Mouse (Mus musculus): ENCODE results near the gene Hhatl.
A peak's percentile ranks its signal among the peaks of the same experiment; 100 is the strongest.

The Hhatl gene

DNA sequence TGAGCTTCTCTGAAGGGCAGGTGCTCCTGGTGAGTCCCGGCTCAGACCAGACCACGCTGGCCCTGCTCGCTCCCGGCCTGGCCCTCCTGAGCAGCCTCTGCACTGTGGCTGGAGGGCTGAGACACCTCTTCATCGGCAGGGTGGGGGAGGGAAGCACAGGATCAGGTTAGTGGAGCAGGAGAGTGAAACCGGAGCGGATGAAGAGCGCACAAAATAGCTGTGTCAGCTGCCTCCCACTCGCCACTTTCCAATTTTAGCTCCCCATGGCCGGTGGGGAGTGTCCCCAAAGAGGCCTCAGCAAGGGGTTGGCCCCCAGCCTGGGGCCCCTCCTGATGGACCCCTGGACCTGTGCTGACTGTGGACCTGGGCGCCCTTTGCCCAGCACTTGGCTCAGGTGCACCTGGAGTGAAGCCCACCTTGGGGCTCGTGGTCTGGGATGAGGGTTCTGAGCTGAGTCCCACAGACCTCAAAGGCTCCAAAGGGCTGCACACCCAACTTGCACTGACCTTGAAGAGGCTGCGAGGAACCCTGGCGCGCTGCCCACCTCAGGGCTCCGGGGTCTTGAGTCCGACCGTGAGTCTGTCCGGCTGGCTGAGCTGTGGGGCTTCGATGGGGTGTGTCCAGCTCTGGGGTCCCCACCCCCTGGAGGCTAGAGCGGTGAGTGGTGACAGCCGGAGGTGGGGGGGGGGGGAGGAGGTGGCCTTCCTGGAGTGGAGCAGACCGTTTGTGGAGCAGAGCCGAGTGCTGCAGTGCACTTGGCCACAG lies at the start of gene Hhatl:
Hhatl (minus strand) TSS at position 751 of the 765 bp plus-strand sequence.
- DNase-seq, result peak; percentile 27

DNA sequence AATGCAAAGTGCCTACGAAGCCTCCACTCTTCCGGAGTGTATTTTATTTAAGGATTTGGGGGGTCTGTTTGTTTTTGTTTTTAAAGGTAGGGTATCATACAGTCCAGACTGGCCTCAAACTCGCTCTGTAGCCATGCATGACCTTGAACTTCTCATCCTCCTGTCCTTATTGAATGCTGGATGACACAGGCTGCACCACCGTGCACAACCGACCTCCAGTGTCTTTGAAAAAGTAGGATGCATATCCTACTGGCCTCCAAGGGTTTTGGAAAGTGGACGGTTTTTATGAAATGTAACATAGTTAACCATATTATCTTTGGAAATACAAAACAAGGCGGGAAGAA lies 47.3 kb upstream of the Hhatl start:
- DNase-seq, result no peak

DNA sequence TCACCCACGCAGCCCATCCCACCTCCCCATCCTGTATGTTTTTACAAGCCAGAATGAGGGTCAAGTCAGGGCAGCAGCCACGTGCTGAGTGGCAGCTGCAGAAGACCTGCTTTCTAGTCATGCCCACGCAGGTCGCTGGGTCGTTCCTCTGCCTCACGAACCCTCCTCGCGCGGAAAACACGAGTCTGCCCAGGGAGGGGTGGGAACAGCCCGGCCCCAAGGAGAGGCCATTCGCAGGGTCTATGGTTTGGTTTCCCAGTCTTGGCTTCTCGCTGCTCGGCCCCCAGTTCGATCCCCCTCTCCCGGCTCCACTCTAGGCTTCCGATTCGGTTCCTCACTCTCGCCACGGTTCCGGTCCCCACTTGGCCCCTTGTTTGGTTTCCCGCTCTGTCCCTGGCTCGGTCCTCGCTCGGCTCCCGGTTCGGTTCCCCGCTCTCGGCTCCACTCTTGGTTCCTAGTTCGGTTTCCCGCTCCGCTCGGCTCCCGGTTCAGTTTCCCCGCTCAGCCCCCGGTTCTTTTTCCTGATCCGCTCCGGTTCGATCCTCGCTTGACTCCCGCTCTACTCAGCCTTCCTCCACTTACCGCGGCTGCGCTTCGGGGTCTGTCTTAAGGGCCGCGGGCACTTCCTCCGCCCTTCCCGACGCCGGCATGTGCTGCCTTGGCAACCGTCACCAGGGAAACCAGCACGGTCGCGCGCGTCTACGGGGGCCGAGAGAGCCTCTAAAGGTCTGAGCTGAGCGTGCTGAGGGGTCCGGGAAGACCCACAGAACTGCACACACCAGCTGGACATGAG lies 46.7 kb upstream of the Hhatl start, which contains the start of gene Ccdc13:
Ccdc13 (minus strand) TSS at position 633 of the 793 bp plus-strand sequence.
- DNase-seq, result peak; percentile 84

DNA sequence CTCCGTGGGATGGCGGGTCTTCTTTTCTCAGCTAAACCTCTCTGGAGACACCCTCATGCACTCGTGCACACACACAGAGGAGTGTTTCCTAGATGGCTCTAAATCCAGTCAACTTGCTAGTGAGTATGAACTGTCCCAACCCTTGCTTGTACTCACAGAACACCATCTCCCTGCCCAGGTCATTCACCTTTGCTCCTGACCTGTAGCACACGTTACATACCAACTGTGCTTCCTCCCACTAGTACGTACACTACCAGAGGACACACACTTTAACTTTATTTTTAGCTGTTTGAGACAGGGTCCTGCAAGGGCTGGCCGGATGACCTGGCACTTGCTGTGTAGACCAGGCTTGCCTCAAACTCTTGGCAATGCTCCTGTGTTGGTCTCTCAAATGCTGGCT lies 45.7 kb upstream of the Hhatl start:
- DNase-seq, result no peak

DNA sequence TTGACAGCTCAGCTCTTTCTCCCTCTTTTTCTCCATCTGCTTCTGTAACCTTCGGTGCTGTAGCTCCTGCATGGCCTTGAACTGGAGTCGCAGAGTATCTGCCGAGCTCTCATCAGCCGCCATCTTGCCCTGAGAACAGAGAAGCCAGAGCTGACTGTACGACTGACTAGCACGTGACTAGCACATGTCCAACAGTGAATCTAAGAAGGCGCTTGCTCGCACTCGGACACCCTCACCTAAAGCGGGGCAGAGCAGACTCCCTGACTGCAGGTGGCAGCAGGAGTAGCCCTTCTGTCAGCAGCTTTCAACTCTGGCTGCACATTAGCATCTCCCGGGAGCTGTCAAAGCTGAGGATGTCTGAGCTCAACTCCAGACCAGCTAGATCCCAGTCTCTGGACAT lies 41.5 kb upstream of the Hhatl start:
- no peak for DNase-seq

DNA sequence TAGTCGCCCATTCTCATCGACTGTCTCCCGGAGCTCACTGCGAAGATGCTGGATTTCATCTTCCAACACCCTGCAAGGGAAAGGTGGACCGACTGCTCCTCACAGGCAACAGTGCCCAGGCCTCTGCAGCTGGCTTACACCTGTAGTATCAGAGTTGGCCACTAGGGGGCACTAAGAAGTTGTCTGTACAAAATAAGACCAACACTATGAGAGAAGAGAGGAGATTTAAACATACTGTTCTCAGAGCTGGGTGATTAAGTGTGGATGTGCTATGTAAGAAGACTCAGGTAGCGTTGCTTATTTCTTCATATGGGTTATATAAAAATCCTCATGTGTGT lies 38.6 kb upstream of the Hhatl start:
- DNase-seq, result peak; percentile 80

DNA sequence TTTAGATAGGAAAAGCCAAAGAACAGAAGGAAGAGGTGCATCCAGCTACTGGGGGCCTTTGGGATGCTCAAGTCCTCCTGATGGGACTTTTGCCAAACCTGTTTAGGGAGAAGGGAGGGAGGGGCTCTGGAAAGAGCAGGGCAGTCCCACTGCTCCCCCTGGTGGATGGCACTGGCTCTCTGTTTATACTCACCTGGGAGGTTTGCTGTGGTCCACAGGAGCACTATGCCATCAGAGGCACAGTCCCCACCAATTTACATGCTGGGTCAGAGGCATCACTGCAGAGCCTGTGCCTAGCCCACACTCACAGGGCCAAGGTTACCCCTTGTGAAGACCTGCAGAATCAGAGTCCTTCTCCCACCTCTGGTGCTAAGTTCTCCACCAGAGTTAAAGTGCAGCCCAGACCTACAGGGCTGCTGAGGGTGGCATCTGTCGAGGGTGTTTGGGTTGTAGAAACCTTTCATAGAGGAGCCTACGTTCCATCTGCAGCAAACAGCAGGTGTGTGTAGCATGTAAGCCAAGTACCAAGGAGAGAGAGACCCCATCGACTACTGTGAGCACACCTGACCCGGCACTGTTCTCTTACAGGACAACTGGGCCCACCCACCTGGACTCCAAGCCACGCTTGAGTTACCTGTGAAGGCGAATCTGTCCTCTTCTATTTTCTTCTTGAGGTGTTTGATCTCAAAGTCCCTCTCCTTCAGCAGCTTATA lies 38.1 kb upstream of the Hhatl start:
- peak; percentile 59 for DNase-seq

DNA sequence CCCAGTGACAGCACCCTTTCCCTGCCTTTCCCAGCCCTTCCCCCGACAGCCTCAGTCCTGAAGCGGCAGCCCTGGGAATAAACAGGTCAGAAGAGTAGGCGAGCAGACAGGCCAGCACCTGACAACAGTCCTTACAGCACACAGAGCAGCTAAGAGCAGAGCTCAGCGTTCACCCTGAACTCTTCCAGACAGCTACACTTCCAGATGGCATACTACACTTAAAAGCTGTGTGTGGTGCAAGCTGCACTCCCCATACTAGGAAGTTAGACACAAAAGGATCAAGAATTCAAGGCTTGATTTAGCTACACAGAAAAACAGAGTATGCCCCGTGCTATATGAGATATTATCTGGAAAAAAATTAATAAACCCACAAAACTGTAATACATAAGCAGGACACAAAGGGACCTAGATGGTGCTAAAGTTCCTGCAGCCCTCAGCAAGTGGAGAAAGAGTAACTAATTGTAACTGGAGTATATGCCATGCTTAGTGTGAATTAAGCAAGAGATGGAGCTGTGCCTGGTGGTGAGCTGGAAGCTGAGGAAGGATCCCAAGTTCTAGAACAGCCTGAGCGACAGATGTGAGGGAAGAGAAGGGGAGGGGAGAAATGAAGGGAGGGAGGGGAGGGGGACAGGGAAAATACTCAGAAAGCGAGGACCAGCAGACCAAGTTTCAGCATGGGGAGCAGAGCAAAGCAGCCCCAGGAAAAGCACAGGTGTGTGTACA lies 37.1 kb upstream of the Hhatl start:
- no peak for DNase-seq

DNA sequence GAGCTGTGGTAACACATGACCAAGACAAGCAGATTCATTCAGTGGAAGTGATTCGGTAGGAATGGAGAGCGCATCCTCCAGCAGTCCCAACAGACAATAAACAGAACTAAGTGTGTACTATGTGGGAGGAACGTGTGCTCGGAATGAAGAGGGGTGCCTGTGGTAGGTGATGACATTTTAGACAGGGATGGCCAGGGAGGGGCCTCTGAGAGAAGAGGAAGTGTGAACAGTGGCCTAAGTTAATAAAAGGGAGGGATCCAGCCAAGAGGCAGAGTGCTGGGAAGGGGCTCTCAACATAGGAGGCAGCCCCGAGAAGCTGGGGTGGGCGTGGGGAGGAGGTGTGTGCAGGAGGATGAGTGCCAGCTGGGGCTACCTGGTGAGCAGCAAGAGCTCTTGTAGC lies 36.0 kb upstream of the Hhatl start:
- DNase-seq, result no peak

DNA sequence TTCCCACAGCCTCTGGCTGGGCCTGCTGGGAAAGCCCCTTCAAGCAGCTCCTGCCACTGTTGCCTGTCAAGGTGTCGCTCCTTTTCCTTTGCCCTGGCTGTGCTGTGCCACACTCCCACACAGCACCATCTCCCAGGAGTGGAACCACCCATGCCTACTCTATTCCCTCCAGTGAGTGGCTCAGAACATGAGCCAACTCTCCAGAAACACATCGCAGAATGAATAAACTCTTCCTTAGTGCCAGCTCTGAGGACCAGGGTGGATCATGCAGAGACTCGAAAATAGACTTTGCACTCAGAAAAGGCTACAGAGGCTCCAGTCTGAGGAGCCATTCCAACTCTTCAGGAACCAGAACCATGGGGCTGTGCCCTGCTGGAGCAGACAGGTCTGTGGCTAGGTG lies 34.0 kb upstream of the Hhatl start:
- DNase-seq, result no peak

DNA sequence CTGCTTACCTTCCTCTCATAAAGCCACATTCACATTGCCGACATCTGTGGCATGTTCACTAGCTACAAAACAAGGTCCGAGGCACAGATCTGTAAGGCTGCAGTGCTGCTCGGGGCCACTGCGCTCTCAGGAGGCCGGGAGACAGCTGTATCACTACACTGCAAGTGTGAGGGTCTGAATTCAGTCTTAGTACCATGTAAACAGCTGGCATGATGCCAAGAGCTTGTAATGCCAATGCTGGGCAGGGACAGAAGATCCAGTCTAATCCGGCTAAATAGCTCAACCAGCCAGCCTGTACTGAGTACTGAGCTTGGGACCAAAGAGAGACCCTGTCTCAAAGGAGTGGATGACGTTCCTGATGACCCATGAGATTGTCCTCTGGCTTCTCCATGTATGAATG lies 31.7 kb upstream of the Hhatl start:
- DNase-seq, result peak; percentile 27

DNA sequence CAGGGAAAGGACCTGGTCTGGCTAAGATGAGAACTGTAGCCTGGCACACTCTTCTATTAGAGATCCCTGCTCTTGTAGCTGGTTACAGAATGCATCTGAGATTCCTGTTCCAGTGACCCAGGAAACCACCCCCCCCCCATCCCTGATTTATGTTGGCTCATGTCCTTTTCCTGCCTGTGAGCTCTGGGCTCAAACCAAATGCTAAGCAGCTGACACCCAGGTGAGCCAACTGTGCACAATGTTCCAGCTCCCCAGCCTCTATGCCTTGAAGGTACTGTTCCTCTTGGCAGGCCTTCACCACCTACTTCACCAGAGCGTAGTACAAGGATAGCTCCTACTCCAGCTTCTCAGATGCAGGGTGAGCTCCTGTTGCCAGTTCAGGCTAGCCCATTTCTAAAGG lies 30.7 kb upstream of the Hhatl start:
- peak; percentile 54 for DNase-seq

DNA sequence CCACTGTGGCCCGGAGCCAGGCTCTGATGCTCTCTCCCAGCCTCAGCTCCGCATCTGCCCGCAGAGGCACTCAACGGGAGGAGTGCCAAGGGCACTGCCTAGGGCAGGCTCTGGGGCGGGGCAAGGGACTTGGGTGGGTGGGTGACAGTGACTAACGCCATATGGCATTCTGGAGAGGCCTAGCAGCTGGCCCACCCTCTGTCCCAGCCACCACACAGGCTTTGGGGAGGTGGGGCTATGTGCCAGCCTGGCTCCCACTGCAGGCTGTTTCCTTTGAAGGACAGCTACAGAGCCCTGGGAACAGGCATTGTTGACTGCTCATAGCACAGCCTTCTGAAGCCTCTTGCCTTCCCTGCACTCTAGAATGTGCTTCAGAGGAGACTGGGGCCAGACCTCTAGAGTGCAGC lies 30.3 kb upstream of the Hhatl start:
- peak; percentile 22 for DNase-seq

DNA sequence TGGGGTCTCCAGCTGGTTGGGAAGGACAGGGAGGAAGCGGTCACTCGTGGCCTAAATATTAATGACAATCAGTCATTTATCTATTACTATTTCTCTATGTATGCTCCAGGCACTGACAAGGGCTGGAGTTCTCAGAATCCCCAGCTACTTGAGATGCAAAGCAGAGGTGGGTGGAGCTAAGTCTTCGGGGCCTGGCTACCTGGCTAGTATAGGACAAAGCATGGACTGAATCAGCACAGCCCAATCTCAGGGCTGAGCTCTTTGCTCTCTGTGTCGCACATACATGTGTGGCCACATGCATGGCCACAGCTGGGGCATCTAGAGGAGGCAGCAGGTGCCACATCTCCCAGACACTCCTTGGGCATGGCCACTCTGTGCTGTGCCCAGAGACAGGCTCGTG lies 28.5 kb upstream of the Hhatl start:
- no peak for DNase-seq

DNA sequence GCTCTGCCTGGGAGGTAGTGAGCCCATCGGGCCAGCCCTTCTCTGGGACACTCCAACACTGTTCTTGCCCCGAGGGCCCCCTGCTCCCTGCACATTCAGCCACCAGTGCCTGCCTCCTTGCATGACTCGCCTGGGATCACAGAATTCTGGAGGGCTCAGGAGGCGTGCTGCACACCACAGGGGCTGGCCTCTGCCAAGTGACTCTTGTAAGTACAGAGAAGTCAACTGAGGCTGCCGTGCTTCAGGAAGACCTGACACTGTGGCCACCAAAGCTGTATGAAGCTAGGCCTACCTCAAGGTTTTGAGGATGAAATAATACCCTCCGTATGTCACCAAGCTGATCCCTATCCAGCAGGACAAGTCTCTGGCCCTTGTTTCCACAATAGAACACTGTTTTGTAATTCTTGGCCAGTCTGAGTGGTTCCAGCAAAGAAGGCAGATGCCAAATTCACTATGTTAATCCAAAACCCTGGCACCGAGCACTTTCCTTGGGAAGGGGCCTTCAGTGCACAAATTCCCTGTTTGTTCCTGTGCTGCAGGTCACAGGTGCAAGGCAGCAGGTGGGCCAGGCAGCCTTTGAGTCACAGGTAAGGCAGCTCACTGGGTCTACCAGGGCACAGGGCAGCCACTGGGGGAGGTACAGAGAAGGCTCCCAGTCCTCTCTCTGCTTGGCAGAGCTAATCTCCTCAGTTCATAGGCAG lies 27.6 kb upstream of the Hhatl start:
- no peak for DNase-seq

DNA sequence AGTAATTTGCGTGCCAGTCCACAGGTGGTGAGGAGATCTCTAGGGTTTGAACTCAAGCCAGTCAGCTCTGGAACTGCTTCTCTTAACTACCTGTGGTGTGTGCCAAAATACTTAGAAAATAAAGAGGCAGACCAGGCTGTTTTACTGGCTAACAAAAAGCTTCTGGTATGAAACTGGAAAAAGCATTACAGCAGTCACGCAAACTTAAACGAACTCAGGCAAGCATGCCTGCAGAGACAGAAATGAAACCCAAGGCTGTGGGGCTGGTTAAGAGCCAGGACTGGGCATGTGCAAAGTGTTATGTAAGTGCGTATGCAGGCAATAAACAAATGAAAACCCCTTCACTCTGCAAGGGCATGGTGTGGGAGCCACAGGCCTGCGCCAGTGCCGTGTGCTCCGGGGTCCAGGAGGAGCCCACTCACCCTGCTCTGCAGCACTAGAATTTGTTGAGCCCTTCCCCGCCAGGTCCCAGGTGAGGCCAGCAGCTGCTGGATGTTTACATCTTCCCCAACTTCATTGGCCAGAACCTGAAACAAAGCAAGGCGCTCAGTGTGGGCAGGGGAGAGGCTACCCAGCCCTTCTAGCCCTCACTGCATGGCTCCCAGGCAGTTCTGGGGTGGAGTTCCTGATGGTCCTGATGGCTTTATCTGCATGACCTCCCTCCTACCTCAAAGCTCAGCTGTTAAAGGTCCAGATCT lies 26.9 kb upstream of the Hhatl start:
- no peak for DNase-seq

DNA sequence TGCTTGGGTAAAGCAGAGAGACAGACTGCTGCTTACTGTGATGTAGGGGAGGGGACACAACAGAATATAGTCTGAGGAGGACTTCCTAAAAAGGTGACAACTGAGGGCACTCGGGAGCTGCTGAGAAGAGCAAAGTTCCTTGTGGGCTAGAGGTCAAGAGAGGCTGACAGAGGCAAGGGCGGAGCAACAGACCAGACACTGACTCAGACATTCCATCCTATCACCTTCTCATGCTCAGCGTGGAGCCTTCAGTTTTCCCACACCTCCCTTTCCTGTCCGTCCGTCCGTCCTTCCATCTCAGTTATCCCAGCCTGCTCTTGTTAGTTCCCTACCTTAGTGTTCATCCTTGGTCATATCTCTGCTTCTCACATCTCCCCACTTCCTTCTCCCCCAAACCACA lies 22.9 kb upstream of the Hhatl start:
- DNase-seq, result no peak

DNA sequence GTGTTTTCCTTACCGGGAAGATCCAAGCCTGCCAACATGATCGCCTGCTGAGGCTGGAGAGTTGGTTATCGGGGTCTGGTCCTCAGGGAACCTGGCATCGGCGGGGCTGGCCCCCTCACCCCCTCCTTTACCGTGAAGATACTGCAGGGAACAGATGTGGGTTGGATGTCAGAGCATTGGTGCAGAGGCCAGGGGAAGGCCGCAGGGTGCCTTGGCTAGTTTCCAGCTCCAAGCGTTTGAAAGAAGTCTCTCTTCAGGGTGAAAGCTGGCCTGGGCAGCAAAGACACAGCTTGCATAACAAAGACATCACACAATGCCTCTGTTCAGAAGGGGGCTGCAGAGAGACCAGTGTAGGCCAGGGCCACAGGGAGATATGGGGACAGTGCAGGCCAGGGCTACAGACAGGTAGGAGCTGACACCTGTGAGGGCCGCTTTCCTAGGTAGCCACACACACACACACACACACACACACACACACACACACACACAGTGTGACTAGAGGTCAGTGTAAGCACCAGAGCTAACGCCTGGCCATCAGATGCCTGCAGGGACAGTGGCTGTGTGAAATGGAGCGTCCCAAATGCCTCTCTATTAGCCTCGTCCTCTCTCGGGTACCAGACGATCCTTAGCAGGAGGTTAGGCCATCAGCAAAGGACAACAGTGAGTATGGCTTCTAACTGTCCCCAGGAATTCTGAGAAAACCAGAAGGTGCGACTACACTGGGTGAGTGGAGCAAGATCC lies 17.9 kb upstream of the Hhatl start:
- DNase-seq, result no peak

DNA sequence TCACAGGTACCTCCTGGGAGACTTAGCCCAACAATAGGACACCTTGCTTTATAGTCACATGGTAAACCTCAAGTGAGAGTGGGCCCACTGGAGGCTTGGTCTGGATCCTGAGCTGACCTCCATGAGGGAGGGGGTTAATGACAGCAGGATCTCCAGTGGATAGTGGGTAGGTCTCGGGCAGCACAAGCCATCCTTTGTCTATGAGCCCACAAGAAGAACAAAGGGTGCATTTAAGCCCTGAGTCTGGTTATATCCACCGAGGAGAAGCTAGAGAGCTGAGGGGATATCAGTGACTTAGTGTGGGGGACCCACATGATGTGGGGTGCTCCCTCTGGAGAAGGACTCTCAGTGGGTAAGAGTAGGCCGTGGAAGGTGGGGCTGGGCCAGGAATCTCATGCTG lies 16.2 kb upstream of the Hhatl start:
- DNase-seq, result no peak

DNA sequence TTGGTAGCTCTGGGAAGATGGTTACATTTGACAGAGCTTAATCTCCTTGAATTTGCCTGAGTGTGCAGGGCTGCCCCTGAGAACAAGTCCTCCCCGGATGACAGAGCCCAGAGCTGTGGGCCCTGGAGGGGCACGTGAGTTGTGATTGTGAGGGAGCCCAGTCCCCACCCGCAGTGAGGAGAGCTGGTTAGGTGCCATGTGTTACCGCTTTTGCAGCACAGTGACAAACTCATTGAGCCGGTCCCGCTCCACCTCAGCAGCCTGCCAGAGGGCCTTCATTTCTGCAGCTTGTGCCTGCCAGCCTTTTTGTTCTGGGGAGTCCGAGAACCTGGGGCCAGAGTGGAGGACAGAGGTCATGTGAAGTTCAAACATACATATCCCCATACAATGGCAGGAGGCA lies 15.6 kb upstream of the Hhatl start:
- DNase-seq, result no peak

DNA sequence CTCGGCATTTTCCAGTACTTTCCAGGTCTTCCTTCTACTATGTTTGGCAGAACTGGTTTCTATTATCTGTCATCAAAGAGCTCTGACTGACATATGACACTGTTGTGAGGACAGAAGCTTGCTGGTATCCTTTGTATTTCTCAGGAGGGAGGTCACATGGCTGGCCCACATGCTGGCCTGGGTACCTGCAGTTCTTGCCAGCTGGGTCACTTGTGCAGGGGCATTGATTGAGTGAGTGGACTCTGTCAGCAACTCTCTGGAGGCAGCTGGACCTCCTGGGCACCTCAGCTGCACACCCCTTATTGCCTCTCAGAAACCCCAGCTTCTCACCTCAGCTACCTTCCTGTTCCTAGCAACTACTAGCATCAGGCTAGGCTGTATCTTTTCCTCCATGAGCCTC lies 15.2 kb upstream of the Hhatl start:
- DNase-seq, result no peak

Measured in kidney, postnatal 14 days (tissue).